Mouse (Mus musculus) midbrain, embryonic 16.5 days (tissue): Measurements from ENCODE around the gene Invs. TPM values are rescaled to one million over a fixed set of nuclear protein-coding genes. Genes with fewer than 3 reads are reported as not detected.

ENCODE experiments used
- ATAC-seq: fragments of 200-750 bp; cut with Nextera tagmentation; 2 replicates; pipeline ENCODE4 v1.8.0; 2017; ENCODE audit warnings: moderate TSS enrichment
- H3K27ac ChIP-seq: fragments of 300-500 bp; sonication (generic); 2 replicates; pipeline ENCODE4 v1.5.1; 2014; ENCODE audit warnings: mild to moderate bottlenecking, low read length, mixed read lengths
- H3K27me3 ChIP-seq: fragments of 300-500 bp; sonication (generic); 2 replicates; pipeline ENCODE4 v1.6.1; 2014; ENCODE audit warnings: low read depth, low read length, mixed read lengths; ENCODE audit not compliant: control insufficient read depth, insufficient read depth
- H3K36me3 ChIP-seq: fragments of 300-500 bp; sonication (generic); 2 replicates; pipeline ENCODE4 v1.6.1; 2014; ENCODE audit warnings: mild to moderate bottlenecking, low read length, moderate library complexity, mixed read lengths; ENCODE audit not compliant: control insufficient read depth, insufficient read depth
- H3K4me1 ChIP-seq: fragments of 300-500 bp; sonication (generic); 2 replicates; pipeline ENCODE4 v1.6.1; 2014; ENCODE audit warnings: mild to moderate bottlenecking, low read length, mixed read lengths; ENCODE audit not compliant: control insufficient read depth, insufficient read depth
- H3K4me2 ChIP-seq: fragments of 300-500 bp; sonication (generic); 2 replicates; pipeline ENCODE4 v1.6.1; 2014; ENCODE audit warnings: mild to moderate bottlenecking, low read length, mixed read lengths
- H3K4me3 ChIP-seq: fragments of 300-500 bp; sonication (generic); 2 replicates; pipeline ENCODE4 v1.5.1; 2014; ENCODE audit warnings: low read depth, mild to moderate bottlenecking, low read length, moderate library complexity, mixed read lengths
- H3K9ac ChIP-seq: fragments of 300-500 bp; sonication (generic); 2 replicates; pipeline ENCODE4 v1.6.1; 2014; ENCODE audit warnings: low read depth, low read length, mixed read lengths
- H3K9me3 ChIP-seq: fragments of 300-500 bp; sonication (generic); replicated peaks from 2 replicates; pipeline ENCODE4 v1.6.1; 2014; ENCODE audit warnings: mild to moderate bottlenecking, low read length, mixed read lengths; ENCODE audit not compliant: control insufficient read depth, poor library complexity, severe bottlenecking
- WGBS: fragments of 180-500 bp; shearing (Covaris S2); extraction: QIAGEN DNeasy Blood & Tissue Kit; methylation state at CpG from one replicate; pipeline ENCODE4 v1.1.7; 2014; 5-methylcytosine and 5-hydroxymethylcytosine counted together
- polyA plus RNA-seq: library from polyadenylated mRNA; unstranded; fragments of >200 nt; fragmentation: Nextera tagmentation; extraction: Ambion mirVana; gene quantifications from 2 replicates; pipeline ENCODE4 v1.2.1, GENCODE M21; 2015

Gene Invs
- polyA plus RNA-seq, 1 experiment from 2014 or later, result 6.6 TPM

DNA sequence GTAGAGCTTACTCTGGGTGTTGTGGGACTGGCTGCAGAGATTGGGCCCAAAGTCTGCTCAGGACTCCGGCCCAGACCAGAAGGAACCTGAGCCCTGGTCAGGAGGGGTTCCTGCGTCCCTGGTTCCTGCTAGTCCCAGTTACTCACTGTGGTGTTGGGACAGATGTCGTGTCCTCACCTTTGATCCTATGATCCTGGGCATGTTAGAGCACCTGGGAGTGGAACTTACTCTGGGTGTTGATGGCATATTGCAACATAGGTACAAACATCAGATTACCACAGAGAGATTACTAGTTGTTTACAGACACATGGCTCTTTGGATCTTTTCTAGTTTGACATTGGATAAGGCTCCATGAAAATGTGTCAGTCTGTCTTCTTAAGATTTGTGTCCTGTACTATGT, 35.3 kb downstream of the Invs start:
- H3K27me3 ChIP-seq, result no peaks in the 10 kb centered on the region
- H3K4me2 ChIP-seq, result no peak overlapping the region
- no peak for ATAC-seq
- 87% methylated on average over 3 of the region's 3 CpGs for WGBS
- H3K4me3 ChIP-seq, result no peak overlapping the region
- no peaks in the 10 kb centered on the region for H3K36me3 ChIP-seq
- no peak overlapping the region for H3K27ac ChIP-seq
- H3K9ac ChIP-seq, result no peak overlapping the region
- H3K4me1 ChIP-seq, result no peaks in the 10 kb centered on the region
- H3K9me3 ChIP-seq, result no peaks in the 10 kb centered on the region

DNA sequence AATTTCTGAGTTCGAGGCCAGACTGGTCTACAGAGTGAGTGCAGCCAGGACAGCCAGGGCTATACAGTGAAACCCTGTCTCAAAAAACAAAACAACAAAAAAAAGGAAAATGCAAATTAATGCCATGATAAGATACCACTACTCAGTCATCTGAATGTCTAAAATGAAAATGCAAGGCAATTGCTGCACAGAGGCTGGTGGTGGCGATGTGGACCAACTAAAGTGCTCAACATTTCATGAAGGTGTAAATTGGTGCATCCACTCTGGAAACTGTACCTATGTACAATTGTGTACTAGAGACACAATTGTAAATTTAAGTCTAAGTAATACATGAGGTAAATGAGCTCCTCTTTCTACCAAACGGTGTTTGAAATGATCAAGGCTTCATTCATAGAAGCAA, 36.5 kb downstream of the Invs start:
- no peak overlapping the region for H3K4me2 ChIP-seq
- ATAC-seq, result no peak
- H3K36me3 ChIP-seq, result no peaks in the 10 kb centered on the region
- 99% methylated on average over 3 of the region's 3 CpGs for WGBS
- H3K27ac ChIP-seq, result no peak overlapping the region
- no peaks in the 10 kb centered on the region for H3K9me3 ChIP-seq
- no peak overlapping the region for H3K4me3 ChIP-seq
- H3K9ac ChIP-seq, result no peak overlapping the region
- H3K4me1 ChIP-seq, result peaks cover 2% of the 10 kb centered on the region; the same call in 1 of the 2 replicates
- H3K27me3 ChIP-seq, result no peaks in the 10 kb centered on the region

DNA sequence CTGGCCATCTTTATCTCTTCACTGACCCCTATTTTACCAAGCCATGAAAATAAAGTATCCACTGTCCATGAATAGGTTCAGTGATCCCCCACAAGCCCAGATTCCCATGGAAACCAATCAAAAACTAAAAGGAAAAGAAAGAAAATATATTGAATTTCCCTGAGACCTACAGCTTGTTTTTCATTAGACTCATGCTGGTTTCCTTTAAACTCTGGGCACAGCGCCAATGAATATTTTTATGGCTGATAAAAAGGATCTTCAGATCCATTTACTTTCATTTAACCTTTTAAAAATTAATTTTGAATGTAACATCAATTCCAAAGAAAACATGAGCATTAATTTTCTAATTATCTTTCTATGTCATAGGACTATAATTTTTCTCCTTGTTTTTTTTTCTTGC, 41.7 kb downstream of the Invs start:
- H3K4me2 ChIP-seq, result no peak overlapping the region
- no peak overlapping the region for H3K27ac ChIP-seq
- no peak overlapping the region for H3K4me3 ChIP-seq
- H3K9ac ChIP-seq, result no peak overlapping the region
- H3K4me1 ChIP-seq, result peaks cover 5% of the 10 kb centered on the region; the same call in 1 of the 2 replicates
- H3K27me3 ChIP-seq, result no peaks in the 10 kb centered on the region
- H3K36me3 ChIP-seq, result no peaks in the 10 kb centered on the region
- 74% methylated on average over 1 of the region's 1 CpGs for WGBS
- ATAC-seq, result no peak
- H3K9me3 ChIP-seq, result no peaks in the 10 kb centered on the region

DNA sequence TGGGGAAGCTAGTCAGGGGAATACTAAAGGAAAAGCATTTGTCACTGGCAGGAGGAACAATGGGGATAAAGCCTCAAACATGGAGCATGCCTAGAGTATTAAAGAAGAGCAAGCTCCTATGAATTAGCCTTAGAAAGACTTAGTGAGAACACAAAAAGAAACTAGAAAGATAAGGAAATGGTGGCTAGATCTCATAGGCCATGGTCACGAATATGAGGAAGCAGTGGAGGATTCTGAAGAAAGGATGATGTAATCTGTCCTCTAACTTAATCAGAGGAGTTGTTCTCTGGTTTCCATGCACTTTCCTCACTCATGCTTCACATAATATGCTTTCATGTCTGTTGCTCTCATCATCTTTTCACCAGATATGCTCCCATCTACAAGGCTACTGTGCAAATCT, 42.5 kb downstream of the Invs start:
- Histone ChIP-seq H3K9ac (no peak overlapping the region), H3K4me2 (no peak overlapping the region), H3K9me3 (no peaks in the 10 kb centered on the region), H3K27ac (no peak overlapping the region), H3K4me1 (peaks cover 5% of the 10 kb centered on the region; the same call in 1 of the 2 replicates), H3K27me3 (no peaks in the 10 kb centered on the region), H3K36me3 (no peaks in the 10 kb centered on the region), H3K4me3 (no peak overlapping the region)
- ATAC-seq, result no peak
- WGBS, result 32% methylated on average over 1 of the region's 1 CpGs

DNA sequence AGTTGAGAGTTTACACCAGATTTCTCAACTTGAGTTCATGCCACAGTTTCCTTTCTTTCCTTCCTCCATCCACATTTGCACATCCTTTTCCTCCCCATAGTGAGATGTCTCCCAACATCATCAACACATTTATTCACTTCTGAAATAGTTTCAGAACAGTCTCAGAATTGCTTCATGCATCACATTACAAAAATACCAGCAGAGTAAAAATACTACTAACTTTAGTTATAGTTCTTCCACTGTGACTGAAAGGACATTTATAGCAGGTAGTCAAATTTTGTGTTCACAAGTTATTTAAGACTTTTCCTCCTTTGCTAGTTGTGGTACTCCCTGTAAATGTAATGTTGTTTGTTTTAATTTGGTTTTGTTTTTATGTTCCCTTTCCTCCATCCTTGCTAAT, 47.6 kb downstream of the Invs start:
- no peak overlapping the region for H3K4me3 ChIP-seq
- H3K4me2 ChIP-seq, result no peak overlapping the region
- no peaks in the 10 kb centered on the region for H3K9me3 ChIP-seq
- no peak overlapping the region for H3K9ac ChIP-seq
- no peaks in the 10 kb centered on the region for H3K36me3 ChIP-seq
- no peak for ATAC-seq
- no peaks in the 10 kb centered on the region for H3K27me3 ChIP-seq
- H3K4me1 ChIP-seq, result no peaks in the 10 kb centered on the region
- H3K27ac ChIP-seq, result no peak overlapping the region

DNA sequence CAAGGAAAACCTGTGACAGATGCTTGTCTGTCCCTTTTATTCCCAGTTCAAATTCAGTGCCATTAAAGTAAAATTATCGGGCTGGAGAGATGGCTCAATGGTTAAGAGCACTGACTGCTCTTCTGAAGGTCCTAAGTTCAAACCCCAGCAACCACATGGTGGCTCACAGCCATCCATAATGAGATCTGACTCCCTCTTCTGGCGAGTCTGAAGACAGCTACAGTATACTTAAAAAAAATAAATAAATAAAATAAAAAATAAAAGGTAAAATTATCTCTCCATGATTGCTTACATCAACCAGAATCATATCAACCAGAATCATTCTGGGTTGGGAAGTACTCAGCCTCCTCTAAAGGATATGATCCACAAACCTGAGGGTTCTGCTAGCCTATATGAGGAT, 48.5 kb downstream of the Invs start:
- no peaks in the 10 kb centered on the region for H3K9me3 ChIP-seq
- no peaks in the 10 kb centered on the region for H3K27me3 ChIP-seq
- no peak overlapping the region for H3K4me2 ChIP-seq
- H3K9ac ChIP-seq, result no peak overlapping the region
- 69% methylated on average over 2 of the region's 2 CpGs for WGBS
- H3K4me3 ChIP-seq, result no peak overlapping the region
- ATAC-seq, result no peak
- no peaks in the 10 kb centered on the region for H3K36me3 ChIP-seq
- no peak overlapping the region for H3K27ac ChIP-seq
- no peaks in the 10 kb centered on the region for H3K4me1 ChIP-seq

DNA sequence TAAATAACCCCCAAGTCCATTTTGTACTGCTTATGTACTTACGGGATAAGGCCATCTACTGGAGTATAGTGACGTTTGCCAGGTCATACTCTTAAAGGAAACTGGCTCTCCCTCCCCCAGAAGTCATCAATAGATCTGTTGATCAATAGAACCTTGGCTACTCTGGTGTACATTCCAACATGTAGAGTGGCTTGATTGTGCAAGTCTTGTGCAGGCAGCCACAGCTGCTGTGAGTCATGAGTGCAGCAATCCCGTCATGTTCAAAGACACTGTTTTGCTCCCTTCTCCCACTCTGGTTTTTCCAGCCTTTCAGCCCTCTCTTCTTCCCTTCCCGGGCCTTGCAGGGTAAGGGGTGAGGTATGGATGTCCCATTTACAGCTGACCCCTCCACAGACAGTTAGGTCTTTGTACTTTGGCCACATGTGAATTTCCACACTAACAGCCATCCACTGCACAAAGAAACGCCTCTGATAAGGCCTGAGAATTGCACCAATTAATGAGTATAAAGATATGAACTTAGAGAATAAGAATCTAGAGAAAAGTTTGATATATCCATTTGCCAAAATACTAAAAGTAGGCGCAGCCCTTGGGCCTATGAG, 53.0 kb downstream of the Invs start:
- Histone ChIP-seq H3K36me3 (no peaks in the 10 kb centered on the region), H3K27ac (no peak overlapping the region), H3K4me3 (no peak overlapping the region), H3K9me3 (no peaks in the 10 kb centered on the region), H3K9ac (no peak overlapping the region), H3K4me1 (peaks cover 6% of the 10 kb centered on the region), H3K4me2 (no peak overlapping the region), H3K27me3 (no peaks in the 10 kb centered on the region)
- WGBS, result 89% methylated on average over 6 of the region's 6 CpGs
- ATAC-seq, result no peak

DNA sequence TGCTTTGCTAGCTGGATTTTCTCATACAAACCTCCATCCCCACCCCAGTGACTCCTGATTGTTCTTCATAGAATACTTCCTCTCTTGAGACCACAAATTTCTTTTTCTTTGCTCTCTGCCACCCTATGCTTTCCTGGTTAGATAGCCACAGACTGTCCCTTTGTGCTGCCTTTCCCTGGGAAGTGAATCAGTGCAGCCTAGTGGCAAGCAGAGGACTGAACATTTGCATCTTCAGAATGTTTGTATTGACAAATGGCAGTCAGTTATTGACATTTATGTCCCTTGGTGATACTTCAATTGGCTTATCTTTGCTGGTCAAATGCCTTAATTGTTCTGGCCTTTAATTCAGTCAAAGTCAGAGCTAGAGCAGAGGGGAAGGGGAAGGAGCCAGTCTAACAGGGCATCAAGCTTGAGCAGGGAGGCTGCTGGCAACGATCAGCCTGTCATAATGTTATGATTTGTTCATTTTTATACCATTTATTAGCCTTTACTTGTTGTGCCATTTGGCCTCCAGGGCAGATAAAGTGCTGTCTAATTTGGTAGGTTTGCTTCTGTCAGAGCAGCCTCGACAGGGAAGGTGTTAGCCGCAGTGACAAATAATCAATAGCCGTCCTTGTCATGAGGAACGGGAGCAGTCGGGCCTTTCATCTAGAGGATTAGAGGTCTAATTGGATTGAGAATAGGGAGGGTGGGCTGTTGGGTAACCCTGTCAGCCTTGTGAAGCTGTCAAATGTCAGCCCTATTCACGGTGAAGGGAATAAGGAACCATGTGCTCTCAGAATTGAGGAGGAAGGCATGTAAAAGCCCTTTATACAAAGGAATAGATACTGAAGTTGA, 55.6 kb downstream of the Invs start:
- Histone ChIP-seq H3K4me2 (0 out of 2 replicates have a peak overlapping the region, but pooled peaks have one; percentile 6), H3K4me1 (peaks cover 6% of the 10 kb centered on the region), H3K4me3 (no peak overlapping the region), H3K27ac (no peak overlapping the region), H3K27me3 (no peaks in the 10 kb centered on the region), H3K9ac (no peak overlapping the region), H3K36me3 (no peaks in the 10 kb centered on the region), H3K9me3 (no peaks in the 10 kb centered on the region)
- WGBS, result 3% methylated on average over 7 of the region's 7 CpGs
- peak; percentile 84 for ATAC-seq

DNA sequence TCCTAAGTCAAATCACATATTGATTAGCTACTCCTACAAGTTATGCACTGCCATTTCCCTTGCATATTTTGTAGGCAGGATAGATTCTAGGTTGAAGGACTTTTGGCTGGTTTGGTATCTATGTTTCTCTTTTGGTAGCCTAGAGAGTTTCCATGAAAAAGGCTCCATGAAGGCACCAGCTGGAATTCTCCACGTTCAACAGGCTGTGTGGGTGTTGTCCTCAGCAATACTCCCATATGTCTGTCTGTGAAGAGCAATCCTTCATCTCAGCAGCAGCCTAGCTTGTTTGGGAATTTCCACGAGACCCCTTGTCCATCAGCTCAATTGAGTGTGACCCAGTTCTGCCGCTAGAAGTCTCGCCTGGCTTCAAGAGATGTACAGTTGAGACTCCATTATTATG, 63.1 kb downstream of the Invs start:
- Histone ChIP-seq H3K27ac (no peak overlapping the region), H3K27me3 (no peaks in the 10 kb centered on the region), H3K4me3 (no peak overlapping the region), H3K36me3 (no peaks in the 10 kb centered on the region), H3K4me1 (no peaks in the 10 kb centered on the region), H3K4me2 (no peak overlapping the region), H3K9me3 (no peaks in the 10 kb centered on the region), H3K9ac (no peak overlapping the region)
- 79% methylated on average over 4 of the region's 4 CpGs for WGBS
- no peak for ATAC-seq
